Mouse (Mus musculus) activated CD4-positive, CD25-positive, alpha-beta regulatory T cell, adult 4 months (primary cell): ENCODE measurements at regions not wholly inside any gene's neighbourhood (a gene's known extent, or its start where the extent isn't known, plus 50 kb on each side); places are given as distances from the start of the nearest gene placed in this dataset.
"Not testable (repeated sequence)": the region's sequence is repeated elsewhere in the genome, so short reads cannot be mapped to it uniquely, and the experiment has no call there.

ENCODE experiments used
- ATAC-seq: one replicate; pipeline ENCODE4 v1.8.0; 2017

DNA sequence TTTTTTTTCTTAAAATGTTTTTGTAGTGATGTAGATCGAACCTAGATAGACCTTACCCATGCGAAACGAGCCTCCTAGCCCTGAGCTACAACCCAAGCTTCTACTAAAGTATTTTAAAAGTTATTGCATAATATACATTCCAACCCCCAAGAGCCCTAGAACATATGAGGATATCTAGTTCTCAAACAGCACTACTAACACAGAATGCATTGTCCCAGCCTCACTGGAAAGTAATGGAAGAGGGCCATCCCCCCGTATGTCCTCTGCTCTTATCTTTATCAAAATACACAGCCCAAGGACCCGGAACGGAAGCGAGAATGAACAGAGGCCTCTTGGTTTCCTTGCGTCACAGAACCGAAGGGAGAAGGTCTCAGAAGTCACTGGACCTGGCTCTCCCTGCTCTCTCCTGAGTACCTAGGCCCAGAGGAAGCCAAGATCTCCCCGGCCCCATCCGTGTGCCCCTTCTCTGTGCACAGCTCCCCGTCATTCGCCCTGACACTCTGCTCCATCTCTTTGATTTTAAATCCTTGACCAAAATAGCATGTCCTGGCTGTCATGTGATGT, 165.0 kb upstream of the Pkdcc start:
- no peak for ATAC-seq

DNA sequence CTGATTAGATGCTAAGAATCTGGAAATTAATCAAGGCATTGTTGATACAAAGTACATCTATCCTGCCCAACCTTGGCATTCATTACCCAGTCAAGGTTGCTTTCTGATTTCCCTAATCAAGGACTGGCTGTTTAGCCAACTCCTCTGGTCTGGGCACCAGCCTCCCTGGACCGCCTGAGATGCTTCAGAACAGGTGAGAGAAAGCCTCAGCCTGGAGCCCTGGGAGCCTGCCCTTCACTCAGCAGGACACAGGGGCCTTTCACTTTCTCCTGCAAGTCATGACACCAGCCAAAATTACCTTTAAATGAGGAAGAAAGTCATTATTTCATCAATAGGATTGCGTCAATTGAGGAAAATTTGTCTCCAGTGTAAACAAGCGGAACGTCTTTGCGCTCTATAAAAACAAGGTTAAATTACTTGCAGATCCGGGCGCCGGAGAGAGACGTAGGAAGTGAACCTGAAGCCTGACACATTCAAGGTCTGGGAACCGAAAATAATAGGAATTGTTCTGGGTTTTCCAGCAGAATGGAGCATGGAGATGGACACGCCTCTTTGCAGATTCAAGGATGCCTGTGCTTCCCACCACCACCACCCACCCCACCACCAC, 164.4 kb upstream of the Pkdcc start:
- ATAC-seq, result no peak

DNA sequence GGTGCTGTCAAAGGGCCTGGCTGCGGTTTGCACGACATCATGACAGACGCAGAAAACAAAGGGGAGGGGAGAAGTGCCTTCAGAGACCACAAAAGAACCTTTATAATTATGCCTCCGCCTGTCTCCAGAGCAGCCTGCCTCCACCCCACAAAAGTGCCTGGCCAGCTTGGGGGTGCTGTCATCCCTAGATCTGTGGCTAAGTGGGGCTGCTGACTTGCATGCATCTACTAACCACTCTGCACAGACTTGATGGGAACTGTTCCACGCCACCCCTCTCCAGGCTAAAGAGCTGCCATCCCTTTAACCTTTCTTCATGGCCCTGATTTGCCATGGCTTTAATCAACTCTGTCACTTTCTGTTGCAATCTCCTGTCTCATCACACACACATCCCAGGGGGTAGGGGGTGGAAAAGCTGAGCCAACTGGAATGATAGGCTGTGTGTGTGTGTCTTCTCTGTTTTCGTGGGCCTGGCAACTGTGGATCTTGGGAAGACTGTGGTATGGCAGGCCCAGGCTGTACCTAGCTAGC, 162.4 kb upstream of the Pkdcc start:
- ATAC-seq, result no peak

DNA sequence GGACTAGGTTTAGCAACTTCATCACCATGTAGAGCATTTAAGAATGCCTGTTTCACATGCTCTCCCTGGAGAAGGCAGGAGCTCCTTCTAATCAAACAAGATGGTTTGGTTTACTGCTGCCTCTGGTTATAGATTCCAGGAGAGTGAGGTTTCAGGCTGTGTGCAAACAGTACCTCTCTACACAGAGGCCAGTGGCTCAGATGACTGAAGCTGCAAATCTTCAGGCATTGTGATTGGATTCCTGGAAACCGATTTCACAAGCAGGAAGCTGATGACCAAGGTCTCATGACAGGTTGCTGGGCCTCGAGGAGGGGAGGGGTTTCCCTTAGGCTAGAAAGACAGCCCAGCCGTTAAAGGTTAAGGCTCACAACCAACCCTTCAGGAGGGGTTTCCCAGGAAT, 157.3 kb upstream of the Pkdcc start:
- no peak for ATAC-seq

DNA sequence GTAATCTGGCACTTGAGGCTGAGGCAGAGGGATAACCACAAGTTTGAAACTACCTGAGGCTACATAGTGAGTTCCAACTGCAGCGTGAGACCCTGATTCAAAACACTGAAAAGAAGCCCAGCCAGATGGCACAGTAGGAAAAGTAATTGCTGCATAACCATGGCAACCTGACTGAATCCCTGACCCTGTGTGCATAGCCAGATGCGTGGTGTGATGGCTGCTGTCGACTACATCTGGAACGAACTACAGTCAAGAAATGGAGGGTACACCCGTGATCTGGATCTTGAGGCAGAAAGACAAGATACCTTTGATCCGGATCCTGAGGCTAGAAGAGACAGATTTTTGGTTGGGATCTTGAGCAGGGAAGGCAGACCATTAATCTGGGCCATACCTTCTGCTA, 153.2 kb upstream of the Pkdcc start:
- no peak for ATAC-seq

DNA sequence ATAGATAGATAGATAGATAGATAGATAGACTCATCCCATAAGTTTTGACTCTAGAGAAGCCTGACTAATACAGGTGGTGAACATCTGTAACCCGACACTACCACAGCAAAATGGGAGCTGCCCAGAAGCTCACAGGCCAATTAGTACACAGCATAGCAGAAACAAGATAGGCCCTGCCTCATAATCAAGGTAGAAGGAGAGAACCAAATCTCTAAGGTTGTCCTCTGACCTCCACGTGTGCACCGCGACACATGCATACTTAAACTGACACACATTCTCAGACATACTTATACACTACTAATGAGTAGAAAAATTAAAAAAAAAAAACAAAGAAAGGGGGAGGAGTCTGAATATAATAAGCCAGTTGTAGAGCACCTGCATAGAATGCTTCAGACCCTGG, 151.2 kb upstream of the Pkdcc start:
- no peak for ATAC-seq

DNA sequence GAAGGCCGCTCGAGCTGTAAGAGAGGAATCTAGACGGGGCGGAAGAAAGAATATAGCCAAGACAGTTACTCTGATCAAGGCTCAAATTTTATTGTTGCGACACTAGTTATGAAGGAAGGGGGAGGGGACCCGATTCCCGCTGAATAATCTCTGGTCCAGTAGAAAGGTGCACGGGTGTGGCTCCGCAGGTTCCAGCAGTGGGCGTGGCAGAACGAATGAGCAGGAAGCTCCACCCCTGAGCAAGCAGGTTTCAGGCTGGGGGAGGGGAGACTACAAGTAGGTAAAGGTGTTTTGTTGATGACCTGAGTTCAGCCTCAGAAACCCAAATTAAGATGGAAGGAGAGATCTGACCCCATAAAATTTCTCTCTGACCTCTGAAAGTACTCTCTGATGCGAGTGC, 150.7 kb upstream of the Pkdcc start:
- ATAC-seq, result not testable (repeated sequence)

DNA sequence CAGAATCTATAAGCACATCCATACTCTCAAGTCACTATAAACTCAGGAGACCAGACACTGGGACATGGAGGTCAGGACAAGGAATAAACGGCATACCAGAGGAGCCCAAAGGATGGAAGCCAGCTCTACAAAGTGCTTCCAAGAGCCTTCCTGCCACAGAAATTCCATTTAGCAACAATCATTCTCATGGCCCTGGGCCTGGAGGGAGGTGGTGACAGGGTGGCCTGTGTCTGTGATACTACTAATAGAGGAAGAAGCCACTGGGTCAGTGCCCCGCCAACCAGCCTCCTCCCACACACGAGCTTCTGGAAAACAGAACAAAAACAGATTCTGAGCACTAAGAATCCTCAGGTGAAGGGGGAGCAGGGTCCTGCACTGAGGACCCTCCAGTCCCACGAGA, 145.8 kb upstream of the Pkdcc start:
- no peak for ATAC-seq

DNA sequence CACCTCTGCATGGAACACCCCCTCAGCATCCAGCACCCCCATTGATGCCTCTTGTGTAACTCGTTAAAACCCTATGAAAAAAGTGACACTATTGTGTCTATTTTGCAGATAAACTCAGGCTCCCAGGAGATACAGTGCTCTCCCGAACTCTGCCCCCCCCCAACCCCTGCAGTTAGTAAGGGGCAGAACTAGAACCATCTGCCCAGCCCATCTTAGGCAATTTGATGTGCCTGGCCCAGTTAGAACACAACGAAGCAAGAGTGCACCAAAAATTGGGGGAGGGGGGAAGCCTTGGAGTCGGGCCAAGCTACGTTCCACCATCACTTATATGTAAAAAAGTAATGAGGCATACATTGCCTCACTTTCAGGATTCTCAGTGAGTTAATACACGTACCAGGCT, 143.3 kb upstream of the Pkdcc start:
- no peak for ATAC-seq

DNA sequence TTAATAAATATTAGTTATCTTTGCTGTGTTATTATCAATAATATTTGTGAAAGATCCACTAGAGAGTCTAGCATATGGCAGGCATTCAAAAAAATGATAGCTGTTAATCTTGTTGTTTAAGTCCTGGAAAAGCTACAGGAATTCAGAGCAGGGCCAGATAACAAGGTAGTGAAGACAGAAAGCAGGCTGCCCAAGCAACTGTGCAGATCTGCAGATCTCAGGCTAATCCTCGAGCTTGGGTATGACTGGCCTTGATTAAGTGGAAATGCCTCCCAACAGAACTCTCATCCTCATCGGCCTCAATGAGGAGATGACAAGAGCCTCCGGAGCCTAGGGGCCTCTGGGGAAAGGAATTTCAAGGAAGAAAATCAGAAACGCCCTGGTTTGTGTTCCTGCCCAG, 142.9 kb upstream of the Pkdcc start:
- no peak for ATAC-seq

DNA sequence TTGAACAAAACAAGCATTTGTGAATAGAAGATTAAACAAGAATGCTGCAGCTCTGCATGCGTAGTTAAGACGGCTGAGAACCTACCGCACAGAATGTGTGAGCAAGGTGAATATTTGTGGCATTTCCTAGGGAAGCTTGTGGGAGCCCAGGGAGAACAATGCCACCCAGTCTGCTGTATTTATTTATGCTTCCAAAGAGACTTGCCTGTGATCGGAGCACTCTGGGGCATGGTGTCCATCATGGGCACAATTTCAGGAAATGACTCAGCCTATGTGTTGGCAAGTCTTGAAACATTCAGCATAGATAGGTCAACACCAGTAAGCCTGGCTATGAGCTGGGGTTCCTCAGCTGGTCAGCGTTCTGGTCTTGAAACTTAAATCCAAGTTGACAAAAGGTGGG, 140.2 kb upstream of the Pkdcc start:
- ATAC-seq, result no peak

DNA sequence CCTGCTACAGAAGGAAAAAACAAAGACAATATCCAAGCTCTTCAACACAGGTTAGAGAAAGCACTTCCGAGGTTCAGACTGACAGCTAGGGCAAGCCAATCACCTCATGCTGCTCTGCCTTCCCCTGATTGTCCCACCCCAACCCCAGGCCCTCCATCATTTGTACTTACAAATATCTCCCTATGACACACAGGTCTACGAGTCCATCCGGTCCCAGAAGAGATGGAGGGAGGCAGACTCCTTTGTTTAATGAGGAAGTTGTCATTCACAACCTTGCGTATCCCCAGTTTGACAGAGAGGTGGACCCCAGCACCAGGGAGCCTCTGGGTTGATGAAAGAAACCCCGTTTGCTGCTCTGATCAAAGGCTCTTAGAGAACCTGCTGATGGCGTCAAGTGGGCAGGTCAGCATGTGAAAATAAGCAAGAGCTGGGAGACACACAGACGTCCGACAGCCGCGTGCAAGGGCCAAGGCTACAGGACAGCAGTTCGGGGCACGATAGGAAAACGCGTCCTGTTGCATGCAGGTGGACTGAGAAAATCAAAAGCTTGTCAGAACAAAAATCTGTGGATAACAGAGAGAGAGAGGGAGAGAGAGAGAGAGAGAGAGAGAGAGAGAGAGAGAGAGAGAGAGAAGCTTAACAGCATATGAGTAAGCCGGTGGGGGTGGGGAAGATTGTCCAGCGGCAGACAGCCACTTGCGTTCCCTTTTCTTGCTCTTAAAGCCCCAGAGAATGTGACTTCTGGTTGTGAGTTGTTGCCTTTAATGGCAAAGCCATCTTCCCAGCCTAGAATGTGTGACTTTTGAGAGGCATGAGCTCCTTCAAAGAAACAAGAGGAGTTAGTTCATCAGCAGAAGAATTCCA, 137.1 kb upstream of the Pkdcc start:
- no peak for ATAC-seq

DNA sequence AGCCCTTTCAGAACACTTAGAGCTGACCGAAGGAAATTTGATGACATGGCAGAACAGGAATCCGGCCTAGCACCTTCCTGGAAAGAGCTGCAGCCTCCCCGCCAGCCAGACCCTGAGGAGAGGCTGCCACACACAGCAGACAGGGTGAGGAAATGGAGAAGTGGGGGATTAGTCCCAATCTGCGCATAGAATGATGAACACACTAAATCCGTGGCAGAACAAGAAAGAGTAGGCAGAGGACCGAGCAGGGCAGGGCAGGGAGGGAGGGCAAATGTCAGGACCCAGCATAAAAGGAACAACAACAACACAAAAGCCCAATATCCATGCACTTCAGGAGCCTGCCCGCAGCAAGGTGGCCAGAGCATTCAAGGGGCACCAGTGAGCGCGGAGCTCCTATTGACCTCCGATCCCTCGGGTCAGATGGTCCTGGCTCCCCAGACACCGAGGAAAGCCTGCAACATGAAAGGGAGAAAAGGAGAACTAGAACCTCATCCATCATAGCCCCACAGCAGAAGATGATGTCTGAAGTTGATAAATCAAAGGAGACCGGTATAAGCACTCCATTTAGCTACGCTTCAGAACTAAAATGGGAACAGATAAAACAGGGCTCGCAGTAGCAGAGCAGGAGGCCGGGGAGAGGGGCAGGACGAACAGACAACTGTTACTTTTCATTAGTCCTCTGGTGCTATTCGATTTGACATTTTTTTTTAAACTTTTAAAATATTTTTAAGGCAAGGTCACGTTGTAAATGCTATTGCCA, 136.3 kb upstream of the Pkdcc start:
- ATAC-seq, result no peak

DNA sequence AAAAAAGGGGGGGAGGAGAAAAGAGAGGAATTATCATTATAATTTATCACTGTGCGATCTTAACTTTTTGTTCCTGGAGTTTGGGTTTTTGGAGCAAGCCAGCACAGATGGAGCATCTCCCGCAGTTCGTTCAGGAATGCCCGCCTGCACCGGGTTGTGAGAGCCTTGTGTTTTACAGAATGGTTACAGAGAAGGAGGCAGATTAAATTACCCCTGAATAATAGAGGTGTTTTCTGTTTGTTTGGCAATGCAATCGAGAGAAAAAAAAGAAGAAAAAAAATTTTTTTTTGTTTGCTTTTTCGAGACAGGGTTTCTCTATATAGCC, 135.8 kb upstream of the Pkdcc start:
- no peak for ATAC-seq

DNA sequence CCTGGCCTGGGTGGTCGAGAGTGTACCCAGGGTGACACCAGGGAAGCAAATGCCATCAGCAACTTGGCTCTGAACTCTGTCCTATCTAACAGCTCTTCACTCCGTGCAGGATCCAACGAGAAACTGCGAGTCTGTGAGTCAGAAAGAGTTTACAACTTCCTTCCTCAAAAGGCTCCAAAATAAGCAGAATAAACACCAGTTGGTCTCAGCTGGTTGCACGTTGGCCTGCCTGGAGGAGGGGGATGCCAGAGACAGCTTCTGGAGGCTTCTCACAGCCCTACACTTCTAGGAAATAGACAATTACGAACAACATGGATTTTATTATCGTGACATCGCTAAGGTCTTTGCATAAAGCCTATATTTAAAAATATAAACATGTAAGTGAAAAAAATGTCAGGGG, 133.4 kb upstream of the Pkdcc start:
- ATAC-seq, result no peak

DNA sequence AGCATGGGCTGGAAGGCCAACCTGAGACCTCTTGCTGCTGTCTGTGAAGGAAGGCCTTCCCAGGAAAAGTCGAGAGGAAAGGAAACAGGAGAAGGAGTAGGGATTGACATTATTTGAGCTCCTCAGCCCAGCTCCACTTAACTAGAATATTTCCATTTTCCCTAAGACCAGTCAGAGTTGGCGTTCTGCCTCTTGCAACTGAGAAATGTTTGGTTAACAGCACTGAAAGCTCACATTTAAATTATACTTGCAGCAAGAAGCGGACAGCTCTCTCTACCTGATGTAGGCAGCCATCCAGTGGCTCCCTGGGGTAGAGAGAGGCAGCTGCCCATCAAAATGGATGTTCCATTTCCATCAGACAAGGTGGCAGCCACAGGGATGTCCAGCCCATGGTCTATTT, 131.6 kb upstream of the Pkdcc start:
- no peak for ATAC-seq

DNA sequence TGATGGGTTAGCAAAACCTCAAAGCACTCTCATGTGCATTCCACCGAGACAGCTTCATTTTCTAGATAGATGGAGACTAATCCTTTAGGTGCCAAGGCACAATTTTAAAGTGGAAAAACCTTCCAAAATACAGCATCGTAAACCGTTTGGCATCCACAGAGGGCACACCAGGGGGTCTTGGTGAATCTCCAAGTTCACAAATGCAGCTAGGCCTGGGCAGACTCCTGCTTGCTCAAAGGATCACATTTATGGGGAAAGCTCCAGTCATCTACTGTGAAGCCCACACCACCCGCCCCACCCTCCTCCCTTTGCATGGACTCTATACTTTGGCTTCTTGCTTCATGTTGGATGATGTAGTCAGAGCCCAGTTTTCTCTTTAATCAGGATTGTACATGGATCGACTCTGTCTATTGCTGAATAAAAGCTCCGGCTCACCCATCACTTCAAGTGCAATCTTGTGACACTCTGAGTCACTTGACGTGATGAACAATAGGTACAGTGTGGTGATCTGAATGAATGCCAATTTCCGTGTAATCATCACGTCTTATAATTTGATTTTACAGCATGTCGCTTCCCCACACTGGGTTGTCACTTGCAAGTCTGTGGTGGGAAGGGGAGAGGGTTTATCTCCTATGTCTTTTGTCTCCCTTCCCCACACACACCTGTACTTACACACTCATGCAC, 129.2 kb upstream of the Pkdcc start:
- no peak for ATAC-seq

DNA sequence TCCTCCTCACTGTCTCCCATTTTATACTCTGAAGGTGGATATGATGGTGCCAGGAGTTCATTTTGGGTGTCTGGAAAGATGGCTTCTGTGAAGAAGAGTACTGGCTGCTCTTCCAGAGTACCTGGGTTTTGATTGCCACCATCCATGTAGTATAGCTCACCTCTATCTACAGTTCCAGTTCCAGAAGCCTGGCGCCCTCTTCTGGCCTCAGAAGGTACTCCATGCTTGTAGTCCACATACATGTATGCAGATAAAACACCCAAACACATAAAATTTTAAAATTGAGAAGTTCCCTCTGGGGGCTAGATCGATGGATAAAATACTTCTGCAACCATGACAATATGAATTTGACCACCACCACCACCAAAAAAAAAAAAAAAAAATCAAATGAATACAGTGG, 128.4 kb upstream of the Pkdcc start:
- ATAC-seq, result no peak

DNA sequence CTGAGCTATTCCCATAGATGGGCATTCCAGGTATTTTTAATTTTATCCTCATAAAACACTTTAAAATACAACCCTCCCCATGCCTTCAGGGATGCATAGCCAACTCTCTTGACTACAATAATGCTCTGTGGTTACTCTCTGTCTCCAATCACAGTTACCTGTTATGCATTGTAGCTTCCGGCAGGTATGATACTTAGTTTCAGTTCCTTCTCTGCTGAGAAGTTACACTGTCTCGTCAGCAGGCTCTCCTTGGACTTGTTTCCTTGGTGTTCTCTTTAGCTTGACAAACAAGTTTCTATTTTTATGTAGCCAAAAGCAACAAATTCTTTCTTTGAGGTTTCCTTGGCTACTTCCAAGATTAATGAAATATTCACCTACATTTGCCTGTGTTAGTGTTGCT, 126.6 kb upstream of the Pkdcc start:
- no peak for ATAC-seq

DNA sequence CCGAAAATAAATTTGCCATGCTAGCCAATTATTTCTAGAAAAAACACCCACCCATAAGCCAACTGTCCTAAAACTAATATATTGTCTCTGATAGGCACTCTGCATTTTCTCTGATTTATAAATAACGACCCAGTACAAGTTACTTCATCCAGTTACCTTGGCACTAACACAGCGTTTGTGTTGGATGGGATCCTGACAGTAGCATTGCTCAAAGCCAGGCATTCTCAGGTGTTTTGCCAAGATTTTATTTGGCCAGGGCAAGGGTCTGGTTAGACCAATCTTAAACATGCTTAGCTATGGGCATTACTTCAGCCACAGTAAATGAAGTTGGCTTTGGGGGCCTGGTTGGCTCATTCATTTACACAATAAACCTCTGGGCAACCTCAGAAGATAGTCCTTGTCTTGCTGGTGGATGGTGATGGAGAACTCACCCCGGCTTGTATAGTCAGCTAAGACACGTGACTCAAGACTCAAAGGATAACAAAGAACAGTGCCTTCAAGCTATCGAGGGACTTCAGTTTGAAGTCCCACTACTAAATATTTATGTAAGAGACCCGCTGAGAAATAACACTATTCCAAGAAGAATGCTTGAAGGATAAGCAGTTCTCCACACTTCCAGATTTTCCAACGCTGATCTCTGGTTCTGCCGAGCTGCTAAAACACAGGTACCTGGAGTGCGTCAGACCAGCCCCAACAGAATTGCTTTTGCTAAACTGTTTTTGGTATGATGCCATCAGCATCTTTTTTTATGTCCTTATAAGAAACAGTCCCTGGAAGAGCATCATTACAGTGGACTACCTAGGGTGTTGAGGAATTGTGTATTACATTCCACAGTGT, 125.0 kb upstream of the Pkdcc start:
- no peak for ATAC-seq

DNA sequence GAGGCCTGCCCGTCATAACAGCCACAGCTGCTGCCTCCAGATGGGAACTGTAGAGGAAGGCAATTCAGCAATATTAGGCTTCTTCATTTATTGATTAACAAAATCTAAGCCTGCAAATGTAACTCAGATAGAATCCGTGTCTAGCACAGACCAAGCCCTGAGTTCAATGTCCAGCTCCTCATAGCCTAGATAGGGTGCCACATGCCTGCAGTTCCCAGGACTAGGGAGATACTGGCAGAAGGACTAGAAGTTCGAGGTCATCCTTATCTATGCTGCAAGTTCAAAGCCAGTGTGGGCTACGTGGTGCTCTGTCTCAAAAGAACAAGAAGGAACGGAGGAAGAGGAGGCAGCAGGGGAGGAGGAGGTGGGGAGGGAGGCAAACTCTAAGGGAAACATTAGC, 121.2 kb upstream of the Pkdcc start:
- no peak for ATAC-seq

DNA sequence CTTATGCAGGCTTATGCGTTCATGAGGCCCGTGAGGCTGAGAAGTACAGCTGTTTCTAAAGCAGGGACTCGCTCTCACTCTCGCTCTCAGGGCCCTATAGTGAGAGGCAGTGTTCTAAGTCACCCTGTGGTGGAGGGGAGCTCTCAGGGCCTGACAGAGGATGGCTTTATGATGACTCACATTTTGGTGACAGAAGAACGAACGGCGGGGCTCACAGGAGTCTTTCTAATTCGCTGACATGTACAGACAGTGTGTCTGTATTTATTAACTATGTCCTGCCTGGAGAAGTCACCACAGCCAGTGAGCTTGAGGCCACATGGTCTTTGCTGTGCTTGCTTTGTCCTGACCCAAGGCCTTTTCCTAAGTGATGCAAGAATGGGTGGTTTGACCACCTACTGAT, 118.6 kb upstream of the Pkdcc start:
- ATAC-seq, result no peak
